Mouse (Mus musculus): Measurements from ENCODE around the gene Sp7.
A peak's percentile ranks its signal among the peaks of the same experiment; 100 is the strongest.
"Not testable (repeated sequence)": the region's sequence is repeated elsewhere in the genome, so short reads cannot be mapped to it uniquely, and the experiment has no call there.

The Sp7 gene

DNA sequence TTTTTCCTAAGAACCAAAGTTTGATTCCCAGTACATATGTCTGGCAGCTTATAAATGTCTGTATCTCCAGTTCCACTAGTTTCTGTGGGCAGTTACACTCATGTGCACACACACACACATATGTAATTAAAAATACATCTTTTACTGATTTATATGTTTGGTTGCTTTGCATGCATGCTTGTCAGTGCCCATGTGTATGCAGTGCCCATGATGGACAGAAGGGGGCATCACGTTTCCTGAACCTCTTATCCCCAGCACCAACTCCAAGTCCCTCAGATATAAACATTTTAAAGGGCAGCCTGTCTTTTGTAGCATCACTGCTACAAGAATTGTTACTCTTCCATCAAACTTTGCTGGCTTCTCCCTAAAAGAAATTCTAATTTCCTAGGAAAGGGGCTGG is 25.4 kb downstream of the Sp7 start:
- no peak for DNase-seq (ENCODE audit: low spot score)

DNA sequence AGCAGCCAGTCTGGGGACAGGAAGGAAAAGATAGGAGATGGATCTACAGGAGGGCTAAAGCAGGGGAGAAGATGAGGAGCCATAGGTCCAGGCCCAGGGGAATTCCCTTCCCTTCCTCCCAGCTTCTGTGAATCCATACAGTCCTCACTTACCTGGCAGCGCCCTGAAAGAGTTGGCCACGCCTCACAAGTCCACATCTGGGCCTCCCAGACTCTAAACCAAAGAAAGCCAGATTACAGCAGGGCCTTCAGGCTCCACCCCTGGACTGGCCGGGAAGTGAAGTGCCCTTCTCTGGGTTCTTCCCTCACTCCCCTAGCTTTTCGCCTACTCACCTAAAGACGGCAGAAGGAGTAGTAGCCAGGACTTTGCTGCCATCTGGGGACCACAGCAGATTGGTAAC is 27.4 kb downstream of the Sp7 start:
- DNase-seq (ENCODE audit: low spot score): no peak

DNA sequence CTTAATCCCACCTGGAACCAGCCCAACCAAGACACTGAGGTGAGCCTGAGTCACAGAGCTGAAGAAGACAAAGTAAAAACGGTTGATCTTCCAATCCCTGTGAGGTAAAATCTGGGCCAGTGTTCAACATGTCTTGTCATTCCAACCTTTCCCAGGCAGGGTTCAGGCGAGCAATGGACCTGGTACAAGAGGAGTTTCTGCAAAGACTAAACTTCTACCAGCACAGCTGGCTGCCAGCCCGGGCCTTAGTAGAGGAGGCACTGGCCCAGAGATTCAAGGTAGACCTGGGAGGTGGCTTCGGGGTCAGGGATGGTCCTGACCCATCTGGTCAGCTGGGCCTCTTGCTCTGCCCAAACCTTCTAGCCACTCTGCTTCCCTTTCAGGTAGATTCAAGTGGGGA is 30.0 kb downstream of the Sp7 start:
- no peak for DNase-seq (ENCODE audit: low spot score)

GRCm38 (mm10) chr15:102335925-102336324 is 31.1 kb downstream of the Sp7 start:
- DNase-seq (ENCODE audit: low spot score): not testable (repeated sequence)

DNA sequence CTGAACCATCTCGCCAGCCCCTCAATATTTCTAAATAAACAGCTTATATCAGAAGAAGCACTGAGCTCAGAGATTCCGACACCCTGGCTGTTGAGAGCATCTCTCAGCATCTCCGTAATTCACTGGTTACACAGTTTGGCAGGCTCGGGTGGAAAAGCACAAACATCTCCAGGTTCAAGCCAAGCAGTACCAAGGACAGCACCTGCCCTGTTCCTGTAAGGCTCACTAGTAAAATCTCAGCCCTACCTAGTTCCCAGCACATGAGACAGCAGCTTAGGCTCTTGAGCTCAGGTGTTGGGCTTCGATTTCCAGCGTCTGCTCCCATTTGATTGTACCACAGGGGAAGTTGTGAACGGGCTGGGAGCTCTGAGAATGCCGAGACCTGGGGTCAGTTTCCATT is 31.7 kb downstream of the Sp7 start:
- DNase-seq (ENCODE audit: low spot score): no peak

- peak; percentile 62 for DNase-seq (ENCODE audit: low spot score)
Observed at GRCm38 (mm10) chr15:102331610-102332015, 35.4 kb downstream of the Sp7 start, which contains the start of gene Myg1. TSS of gene Myg1 (plus strand) at chr15:102331709.

DNA sequence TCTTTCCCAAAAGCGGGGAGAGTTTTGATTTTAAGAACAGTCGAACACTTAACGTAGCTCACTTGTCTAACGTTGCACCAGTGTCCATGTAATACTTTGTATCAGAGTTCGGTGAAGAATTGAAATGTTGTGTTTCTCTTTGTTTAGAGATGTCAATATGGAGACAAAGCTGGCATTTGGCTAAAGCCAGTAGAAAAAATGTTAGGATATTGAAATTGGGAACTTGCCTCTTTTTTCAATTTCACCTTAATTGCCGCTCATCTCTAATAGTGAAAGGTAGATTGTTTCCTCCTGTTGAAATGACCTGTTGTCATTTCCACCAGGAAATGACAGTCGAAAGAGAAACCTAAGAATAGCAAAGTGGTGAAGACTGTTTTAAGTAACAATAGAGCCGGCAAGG is 40.1 kb downstream of the Sp7 start:
- DNase-seq (ENCODE audit: low spot score): no peak

DNA sequence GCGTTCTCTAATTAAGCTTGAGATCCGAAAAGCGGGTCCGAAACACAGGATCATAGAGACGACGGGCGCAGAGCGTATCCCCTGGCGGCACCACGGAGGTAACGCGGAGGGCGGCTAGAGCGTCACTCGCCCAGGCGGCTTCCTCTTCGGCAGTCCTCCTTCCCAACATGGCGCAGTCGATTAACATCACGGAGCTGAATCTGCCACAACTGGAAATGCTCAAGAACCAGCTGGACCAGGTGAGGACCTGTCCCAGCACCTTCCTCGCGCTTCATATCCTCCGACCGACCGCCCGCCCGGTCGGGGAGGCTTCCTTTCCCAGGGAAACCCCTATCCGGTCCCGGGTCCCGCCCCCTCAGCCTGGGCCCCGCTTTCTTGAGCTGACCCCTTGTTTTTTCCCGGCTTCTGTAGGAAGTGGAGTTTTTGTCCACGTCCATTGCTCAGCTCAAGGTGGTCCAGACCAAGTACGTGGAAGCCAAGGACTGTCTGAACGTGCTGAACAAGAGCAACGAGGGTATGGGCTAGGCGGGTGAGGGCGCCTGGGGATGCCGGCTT is 40.9 kb downstream of the Sp7 start, which contains the start of gene Pfdn5:
Gene Pfdn5 (plus strand): TSS at position 95 of the 555 bp plus-strand sequence.
- DNase-seq (ENCODE audit: low spot score): peak; percentile 65

- DNase-seq (ENCODE audit: low spot score): no peak
Observed at GRCm38 (mm10) chr15:102324654-102325473, 42.1 kb downstream of the Sp7 start.

DNA sequence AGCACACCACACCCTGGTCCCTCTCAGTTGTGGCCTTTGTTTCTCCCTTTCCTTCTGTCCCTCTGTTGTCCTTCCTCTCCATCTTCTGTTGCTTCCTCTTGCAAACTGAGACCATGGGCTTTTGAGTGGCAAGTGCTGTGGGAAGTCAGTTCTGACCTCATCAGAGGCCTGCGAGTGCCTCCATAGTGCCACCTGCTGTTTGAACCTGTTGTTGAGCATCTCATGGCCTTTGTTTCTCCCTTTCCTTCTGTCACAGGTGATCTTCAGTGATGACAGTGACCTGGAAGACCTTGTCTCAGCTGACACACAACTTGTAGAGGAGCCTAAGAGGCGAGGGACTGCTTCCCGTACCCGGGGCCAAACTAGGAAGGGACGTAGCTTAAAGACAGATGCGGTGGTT is 50.7 kb downstream of the Sp7 start:
- no peak for DNase-seq (ENCODE audit: low spot score)

GRCm38 (mm10) chr15:102315292-102315691 is 51.7 kb downstream of the Sp7 start:
- DNase-seq (ENCODE audit: low spot score): no peak

DNA sequence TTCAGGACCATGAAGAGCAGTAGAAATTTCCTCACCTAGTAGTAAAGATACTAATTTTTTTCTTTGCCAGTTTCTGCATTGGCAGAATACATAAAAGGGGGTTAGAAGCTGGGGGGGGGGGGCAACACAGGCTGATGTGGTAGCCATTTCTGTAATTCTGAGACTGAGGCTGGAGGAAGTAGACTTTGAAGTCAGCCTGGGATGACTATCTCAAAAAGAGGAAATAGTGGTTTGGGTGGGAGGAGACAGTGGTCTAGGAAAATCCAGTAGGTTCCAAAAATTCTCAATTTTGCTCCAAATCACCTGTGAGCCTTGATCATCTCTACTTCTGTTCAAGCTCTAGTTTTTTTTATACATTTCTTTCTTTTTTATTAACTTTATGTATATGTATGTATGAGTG is 55.5 kb downstream of the Sp7 start:
- no peak for DNase-seq (ENCODE audit: low spot score)

DNA sequence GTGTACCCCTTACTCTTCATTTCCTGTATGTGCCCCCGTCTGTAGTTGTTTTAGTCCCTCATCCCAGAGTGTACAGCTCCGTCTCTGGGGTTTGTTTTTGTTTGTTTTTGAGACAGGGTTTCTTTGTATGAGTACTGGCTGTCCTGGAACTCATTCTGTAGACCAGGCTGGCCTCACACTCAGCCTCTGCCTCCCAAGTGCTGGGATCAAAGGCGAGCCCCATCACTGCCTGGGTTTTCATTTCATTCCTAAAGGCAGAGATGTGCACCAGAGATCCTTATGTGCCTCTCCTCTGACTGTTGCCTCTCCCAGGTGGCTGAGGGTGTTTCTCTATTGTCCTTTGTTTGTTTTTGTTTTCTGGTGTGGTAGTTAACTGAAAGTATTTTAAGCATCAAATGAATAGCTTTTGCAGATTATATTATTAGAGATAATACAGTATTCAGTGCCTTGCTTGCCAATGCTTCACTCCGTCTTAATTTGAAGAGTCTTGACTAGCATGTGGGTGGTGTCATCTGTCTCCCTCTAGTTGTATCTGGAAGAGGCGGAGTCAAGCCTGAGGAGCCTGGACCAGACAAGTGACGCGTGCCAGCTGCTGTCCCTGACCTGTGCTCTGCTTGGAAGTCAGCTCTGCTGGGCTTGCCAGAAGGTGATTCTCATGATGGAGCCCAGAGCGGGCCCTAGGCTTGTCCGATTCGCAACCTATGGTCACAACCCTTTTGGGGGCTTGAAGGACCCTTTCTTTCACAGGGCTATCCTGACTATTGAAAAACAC is 56.7 kb downstream of the Sp7 start:
- DNase-seq (ENCODE audit: low spot score): no peak

DNA sequence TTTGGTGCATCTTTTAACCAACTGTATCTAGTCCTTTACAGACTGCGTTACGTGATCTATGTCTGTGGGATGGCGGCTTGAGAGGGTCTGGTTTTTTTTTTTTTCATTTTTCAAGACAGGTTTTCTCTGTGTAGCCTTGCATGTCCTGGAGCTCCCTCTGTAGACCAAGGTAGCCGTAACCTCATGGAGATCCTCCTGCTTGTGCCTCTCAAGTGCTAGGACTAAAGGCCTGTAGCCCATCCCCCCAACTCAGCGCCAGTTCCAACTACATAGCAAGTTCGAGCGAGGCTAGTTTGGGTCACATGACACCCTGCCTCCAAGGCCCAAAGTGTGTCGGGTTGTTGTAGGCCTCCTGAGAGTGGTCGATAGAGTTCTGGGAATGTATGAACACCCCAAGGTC is 58.3 kb downstream of the Sp7 start:
- DNase-seq (ENCODE audit: low spot score): no peak
